Mouse (Mus musculus) B cell, adult 2 months (primary cell): ENCODE measurements around the gene Olfr155.

ENCODE experiments used
- DNase-seq, 2 experiments: peaks; one replicate each; pipeline ENCODE4 v3.0.0; 2022

Gene Olfr155

GRCm38 (mm10) chr4:43851265-43851664, at the start of gene Olfr155:
Gene Olfr155 (plus strand): TSS chr4:43851565.
- no peak for DNase-seq

DNA sequence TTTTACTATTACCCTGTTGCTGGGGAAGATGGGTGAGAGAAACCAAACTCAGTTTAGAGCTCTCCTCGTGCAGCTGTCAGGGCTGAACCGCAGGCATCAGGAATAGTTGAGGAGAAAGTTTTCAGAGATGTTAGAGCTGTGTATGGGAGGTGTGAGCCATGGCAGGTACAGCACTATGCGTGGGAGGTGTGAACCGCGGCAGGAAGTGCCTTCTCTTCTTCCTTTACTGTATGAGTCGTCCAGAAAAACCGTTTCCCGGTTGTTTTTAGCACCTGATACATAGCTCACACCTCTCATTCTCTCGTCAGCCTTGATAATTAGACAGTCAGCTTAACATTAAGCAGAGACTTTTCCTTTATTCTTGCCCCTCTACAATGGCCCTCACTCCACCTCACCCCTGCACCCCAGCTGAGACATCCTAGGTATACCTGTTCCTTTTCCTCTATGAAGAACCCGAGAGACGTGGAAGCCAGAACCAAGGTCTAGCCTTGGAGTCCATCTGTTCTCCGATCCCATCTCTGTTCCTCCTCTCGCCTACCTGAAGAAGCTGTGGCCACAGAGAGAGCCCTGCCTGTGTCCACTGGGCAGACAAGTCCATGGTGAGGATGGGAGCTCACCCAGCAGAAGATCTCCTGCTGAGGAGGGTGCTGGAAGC, 28.3 kb upstream of the Olfr155 start:
- no peak for DNase-seq

GRCm38 (mm10) chr4:43823845-43824337, 27.5 kb upstream of the Olfr155 start, which contains the start of gene Olfr156:
Gene Olfr156 (minus strand): TSS chr4:43823895.
- DNase-seq, result no peak

DNA sequence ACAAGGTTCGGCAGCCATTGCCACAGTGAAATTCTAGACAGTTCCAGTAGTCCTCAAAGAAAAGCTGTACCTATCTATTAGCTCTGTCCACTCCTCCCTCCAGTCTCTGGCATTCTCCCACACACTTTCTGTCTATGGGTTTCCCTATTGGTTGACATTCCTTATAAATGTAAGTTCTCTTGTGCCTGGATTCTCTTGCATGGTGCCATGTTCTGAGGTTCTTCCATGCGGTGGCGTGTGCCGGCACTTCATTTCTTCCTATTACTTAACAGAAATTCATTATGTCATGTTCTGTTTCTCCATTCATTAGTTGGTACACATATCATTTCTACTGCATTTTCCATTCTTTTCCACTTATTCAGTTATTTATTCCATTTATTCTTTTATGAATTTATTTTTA, 22.6 kb upstream of the Olfr155 start:
- no peak for DNase-seq

GRCm38 (mm10) chr4:43832031-43832430, 19.3 kb upstream of the Olfr155 start:
- DNase-seq, result no peak

DNA sequence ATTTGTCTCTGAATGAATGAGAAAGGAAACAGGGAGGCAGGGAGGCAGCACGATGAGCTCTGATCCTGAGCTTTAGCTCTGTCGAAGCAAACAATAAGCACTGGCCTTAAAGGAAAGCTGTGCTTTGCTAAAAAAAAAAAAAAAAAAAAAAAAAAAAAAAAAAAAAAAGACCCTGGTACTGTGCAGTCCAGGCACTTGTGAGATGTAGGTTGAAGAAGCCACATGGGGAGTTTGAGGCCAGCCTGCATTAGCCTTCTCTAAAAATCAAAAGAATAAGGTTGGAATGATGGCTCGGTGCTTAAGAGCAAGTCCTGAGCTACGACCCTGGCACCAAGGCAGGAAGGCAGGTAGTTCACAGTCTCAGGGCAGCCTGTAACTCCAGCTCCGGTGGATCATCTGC, 17.6 kb upstream of the Olfr155 start:
- no peak for DNase-seq

GRCm38 (mm10) chr4:43834749-43835148, 16.6 kb upstream of the Olfr155 start:
- no peak for DNase-seq

- no peak for DNase-seq
These were observed 13.0 kb upstream of the Olfr155 start for GRCm38 (mm10) chr4:43838326-43838725.

DNA sequence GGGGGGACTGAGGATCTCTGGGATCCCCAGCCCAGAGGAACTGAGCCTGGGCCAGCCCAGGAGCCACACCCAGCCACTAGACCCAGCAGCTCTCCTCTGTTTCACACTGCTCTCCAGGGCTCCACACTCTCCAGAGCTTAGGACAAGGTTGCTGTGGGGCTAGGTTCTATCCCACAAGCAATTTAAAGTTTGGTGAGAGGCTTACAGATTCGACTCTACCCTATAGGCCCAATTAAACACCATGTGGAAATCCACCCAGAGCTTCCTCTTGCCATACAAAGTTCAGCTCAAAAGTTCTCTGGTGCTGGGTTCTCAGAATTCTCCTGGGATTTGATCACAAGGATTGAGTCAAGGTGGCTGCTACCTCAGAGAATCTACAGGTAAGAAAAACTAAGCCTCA, 11.3 kb upstream of the Olfr155 start, which contains the start of gene Olfr157:
TSS of gene Olfr157 (minus strand) at position 101 of the 400 bp plus-strand sequence.
- no peak for DNase-seq

DNA sequence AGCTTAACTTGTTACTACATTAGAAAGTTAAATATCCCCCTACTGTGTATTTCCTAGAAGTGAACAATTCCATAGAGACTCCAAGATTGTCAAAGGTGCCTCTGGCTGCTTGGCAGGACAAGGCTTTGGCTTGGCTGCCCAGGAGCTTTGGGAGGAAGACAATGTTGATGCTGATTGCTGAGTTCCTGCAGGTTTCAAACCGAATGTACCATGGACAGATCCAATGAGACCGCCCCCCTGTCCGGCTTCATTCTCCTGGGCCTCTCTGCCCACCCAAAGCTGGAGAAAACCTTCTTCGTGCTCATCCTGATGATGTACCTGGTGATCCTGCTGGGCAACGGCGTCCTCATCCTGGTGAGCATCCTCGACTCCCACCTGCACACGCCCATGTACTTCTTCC, 2.7 kb downstream of the Olfr155 start:
- no peak for DNase-seq

- DNase-seq, result no peak
These were observed 8.5 kb downstream of the Olfr155 start for GRCm38 (mm10) chr4:43859886-43860285.

GRCm38 (mm10) chr4:43860744-43861519, 9.6 kb downstream of the Olfr155 start:
- peak; percentile 45 to 59 for DNase-seq

DNA sequence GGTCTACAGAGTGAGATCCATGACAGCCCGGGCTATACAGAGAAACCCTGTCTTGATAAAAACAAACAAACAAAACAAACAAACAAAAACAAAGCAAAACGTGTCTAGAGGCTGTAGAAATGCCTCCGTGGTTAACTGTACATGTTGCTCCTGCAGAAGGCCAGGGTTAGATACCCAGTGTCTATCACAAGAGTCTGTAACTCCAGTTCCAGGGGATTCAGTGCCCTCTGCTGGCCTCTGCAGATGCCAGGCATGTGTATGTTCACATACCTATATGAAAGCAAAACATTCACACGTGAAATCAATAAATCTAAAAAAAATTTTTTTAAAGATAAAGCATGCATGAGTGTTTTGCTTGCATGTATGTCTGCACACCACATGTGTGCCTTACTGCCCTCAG, 11.9 kb downstream of the Olfr155 start:
- DNase-seq, result no peak

DNA sequence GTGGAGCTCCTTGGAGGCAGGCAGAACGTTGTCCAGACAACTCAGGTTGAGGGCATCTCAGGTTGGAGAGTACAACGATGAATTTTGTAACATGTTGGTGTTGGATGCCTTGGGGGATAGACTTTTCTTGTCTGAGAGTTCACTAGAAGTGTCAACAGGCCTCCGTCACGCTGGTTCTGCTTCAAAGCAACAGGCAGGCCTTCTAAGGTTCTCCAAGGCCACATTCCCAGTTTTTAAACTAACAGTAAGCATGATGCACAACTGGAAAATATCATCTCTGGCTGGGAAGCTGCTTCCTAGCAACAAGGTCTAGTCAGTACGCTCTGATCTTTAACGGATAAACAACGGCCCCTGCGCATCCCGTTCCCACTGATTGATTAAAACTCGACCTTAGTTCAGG, 18.5 kb downstream of the Olfr155 start:
- DNase-seq, result no peak

- DNase-seq, result no peak
These were observed 23.1 kb downstream of the Olfr155 start for GRCm38 (mm10) chr4:43874501-43874900.

DNA sequence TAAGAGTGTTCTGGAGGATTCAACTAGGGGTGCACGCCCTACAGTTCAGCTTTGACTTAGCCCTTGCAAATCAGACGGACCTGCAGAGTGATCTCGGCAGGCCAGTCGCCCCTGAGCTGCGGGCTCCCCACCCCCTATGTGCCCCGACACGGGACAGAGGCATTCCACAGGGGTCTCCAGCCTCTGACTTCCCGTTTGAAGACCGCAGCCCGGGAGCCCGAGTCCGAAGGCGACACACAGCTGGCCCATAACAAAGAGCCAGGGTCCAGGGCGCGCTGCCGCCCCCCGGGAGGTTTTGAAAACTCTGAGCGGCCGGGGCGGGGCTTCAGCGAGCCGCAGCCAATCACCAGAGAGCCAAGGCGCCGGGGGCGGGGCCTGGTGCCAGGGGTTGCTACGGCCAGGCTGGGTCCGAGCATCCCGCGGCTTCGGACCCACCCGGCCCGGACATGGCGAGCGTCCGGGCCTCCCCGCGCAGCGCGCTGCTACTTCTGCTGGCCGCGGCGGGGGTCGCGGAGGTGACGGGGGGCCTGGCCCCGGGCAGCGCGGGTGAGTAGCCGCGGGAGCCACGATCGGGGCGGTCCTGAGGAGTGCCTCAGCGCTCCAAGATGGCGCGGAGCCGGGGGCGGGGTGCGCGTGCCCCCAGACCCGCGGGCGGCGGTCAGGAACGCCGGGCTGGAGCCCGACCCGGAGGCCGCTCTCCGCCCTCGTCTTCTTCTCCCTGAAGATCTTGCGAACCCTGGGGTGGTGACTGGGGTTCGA, 24.0 kb downstream of the Olfr155 start, which contains the start of gene Reck:
TSS of gene Reck (plus strand) at position 371 of the 759 bp plus-strand sequence.
- DNase-seq, result peak; percentile 69 to 78

DNA sequence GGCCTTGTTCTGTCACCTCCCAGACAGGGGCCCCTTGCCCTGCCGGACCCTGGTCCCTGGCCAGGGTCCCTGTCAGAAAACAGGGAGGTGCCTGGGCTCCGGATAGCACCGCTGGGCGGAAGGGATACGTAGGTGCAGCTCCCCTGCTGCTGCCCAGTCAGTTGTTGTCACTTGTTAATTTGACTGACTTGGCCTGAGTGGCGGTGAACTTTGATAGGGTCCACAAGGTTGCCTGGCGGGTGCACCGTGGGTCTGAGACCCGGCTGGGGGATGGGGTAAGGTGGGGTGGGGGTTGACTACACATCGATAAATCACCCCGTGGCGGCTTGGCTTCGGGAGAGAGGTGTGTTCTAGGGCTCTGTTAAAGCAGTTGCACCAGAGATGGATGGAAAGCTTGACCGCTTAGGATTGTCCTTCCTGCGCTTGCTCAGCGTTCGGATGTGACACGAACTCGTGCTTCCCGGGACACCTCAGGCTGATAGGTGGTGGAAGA, 24.6 kb downstream of the Olfr155 start:
- DNase-seq, result peak in 1 of 2 experiments; percentile 9

GRCm38 (mm10) chr4:43877230-43877629, 25.9 kb downstream of the Olfr155 start:
- DNase-seq, result no peak

- no peak for DNase-seq
These were observed 26.9 kb downstream of the Olfr155 start for GRCm38 (mm10) chr4:43878121-43878776.

- DNase-seq, result no peak
These were observed 28.2 kb downstream of the Olfr155 start for GRCm38 (mm10) chr4:43879566-43879965.

- no peak for DNase-seq
These were observed 32.8 kb downstream of the Olfr155 start for GRCm38 (mm10) chr4:43884196-43884595.

- DNase-seq, result no peak
These were observed 39.9 kb downstream of the Olfr155 start for GRCm38 (mm10) chr4:43891247-43891646.
